ENCODE assay signal across 9 mouse cellular contexts in the genomic region with DNA sequence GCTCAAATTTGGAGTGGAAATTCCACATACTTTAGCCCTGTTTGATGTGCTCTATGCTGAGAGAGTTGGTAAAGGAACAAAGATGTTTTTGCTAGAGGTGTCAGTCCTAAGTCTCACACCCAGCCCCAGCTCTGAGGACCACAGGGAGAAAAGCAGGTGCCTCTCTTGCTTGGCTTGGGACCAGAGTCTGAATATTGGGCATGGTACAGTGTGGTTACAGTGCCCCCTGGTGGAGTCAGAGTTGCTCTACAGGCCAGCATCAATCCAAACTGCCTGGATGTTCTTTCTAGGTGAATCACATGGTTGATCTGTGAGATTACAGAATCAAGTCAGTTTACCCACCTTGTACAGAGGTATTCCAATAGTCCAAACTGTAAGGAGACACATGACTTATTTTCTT. TPM values are rescaled to one million over a fixed set of nuclear protein-coding genes. Genes with fewer than 3 reads are reported as not detected.
A peak's percentile ranks its signal among the peaks of the same experiment; 100 is the strongest.
DNase-seq lines count a peak whose midpoint lies in the region; ATAC-seq and TF ChIP-seq lines count a peak whose summit lies in the region.
"Had no signal": no experiment of that assay in that cellular context is flagged by ENCODE, and none has a peak within 500 bp of the region (broad histone marks: within the 10 kb centered on the region; RNA-seq: fewer than 3 reads in every experiment).

No protein-coding gene starts in this region.

- peak; percentile 65 for DNase-seq in ES-E14 (ENCODE audit: low read depth, low spot score)
- peak; percentile 88 for DNase-seq in brain, adult 2 months (ENCODE audit: low read depth, low spot score)
- DNase-seq in heart, postnatal 10 days: peak; percentile 81 to 89
- peak; percentile 78 for DNase-seq in layer of hippocampus, adult 9-10 months (ENCODE audit: low spot score)
- peak; percentile 81 for DNase-seq in lung, postnatal 10 days
- peak; percentile 79 for DNase-seq in right cerebral cortex, adult 18-20 months
- DNase-seq in urinary bladder, postnatal 14 days (ENCODE audit: low spot score): peak; percentile 74

- intact Hi-C loops in heart, postnatal 10 days (cut with DNase I): loop anchor here (1.0 kb wide), 3 partner anchors 31 to 306 kb away; a partner anchor contains a TSS

- ATAC-seq in erythroblast, adult 5-6 weeks (replicated peaks; ENCODE audit: low FRiP score, poor library complexity, severe bottlenecking): peak; percentile 92

- H3K27ac ChIP-seq in ES-E14 (ENCODE audit: insufficient read depth, low read depth, low read length, poor library complexity, severe bottlenecking): no peak overlapping the region
- H3K27ac ChIP-seq: liver, embryonic 15.5 days had no signal

- H3K9me3 ChIP-seq in ES-E14 (ENCODE audit: control insufficient read depth, insufficient read depth, low read depth, low read length): no peaks in the 10 kb centered on the region
- H3K9me3 ChIP-seq: liver, embryonic 15.5 days had no signal

- in situ Hi-C loops in ES-E14 (cut with MboI; ENCODE audit: low sequenced_read_pairs in 2 of 2, unreplicated experiment in 2 of 2): no loop called here

- no peak overlapping the region for H3K9ac ChIP-seq in ES-E14 (ENCODE audit: insufficient read depth, low read depth, low read length, poor library complexity, severe bottlenecking)
- H3K9ac ChIP-seq: liver, embryonic 15.5 days had no signal

- no peaks in the 10 kb centered on the region for H3K4me1 ChIP-seq in ES-E14 (ENCODE audit: control insufficient read depth in 2 of 2, insufficient read depth in 2 of 2, low read length in 2 of 2, poor library complexity in 1 of 2)

- peaks cover 12% of the 10 kb centered on the region; the same call in 1 of the 2 replicates for H3K36me3 ChIP-seq in ES-E14 (ENCODE audit: control insufficient read depth, insufficient read depth, low read length, poor library complexity, severe bottlenecking)

- H3K4me3 ChIP-seq in ES-E14 (ENCODE audit: insufficient read depth in 1 of 2, low read depth in 1 of 2, low read length in 2 of 2, poor library complexity in 1 of 2, severe bottlenecking in 1 of 2): no peak overlapping the region
- H3K4me3 ChIP-seq: liver, embryonic 15.5 days had no signal

TF ChIP-seq in ES-E14, 5 proteins besides CTCF, POLR2A, EP300 and RAD21:
- no peak for TF ChIP-seq HCFC1 (IDR thresholded peaks at IDR 0.05; ENCODE audit: borderline replicate concordance, insufficient read depth, low read length)
- no peak for TF ChIP-seq CHD2 (IDR thresholded peaks at IDR 0.05; ENCODE audit: low read depth, low read length)
- peak; percentile 89 for TF ChIP-seq ZC3H11A (IDR thresholded peaks at IDR 0.05; ENCODE audit: borderline replicate concordance, low read depth, low read length)
- no peak for TF ChIP-seq MAFK (IDR thresholded peaks at IDR 0.05; ENCODE audit: insufficient read depth, low read depth, low read length)

RNA-seq across cellular contexts. Expression of a gene that starts 10.8 kb away (rescaled TPM):
- 31.5 and 41.5 TPM in 2 replicates for total RNA-seq in ES-E14 (2012; rRNA removed)
- total RNA-seq in erythroblast, adult 5-6 weeks (2015; ENCODE audit: low replicate concordance): 0.77 and 1.3 TPM in 2 replicates
- 1.9 and 6.6 TPM in 2 replicates for total RNA-seq in erythroblast, adult 5-6 weeks (2017; ENCODE audit: low replicate concordance)
- total RNA-seq in heart, postnatal 10 days (2021): 10 to 100 TPM in 1 of 2 experiments, 1 to 10 TPM in 1; 9.5 to 10.5 TPM

RNA-seq across cellular contexts. Expression of a gene that starts 16.7 kb away (rescaled TPM):
- total RNA-seq in ES-E14 (2012; rRNA removed): not detected in 2 replicates
- total RNA-seq in erythroblast, adult 5-6 weeks (2015; ENCODE audit: low replicate concordance): not detected in 2 replicates
- total RNA-seq in erythroblast, adult 5-6 weeks (2017; ENCODE audit: low replicate concordance): not detected in 2 replicates
- not detected for total RNA-seq in heart, postnatal 10 days (2021)

RNA-seq across cellular contexts. Expression of a gene that starts 31.3 kb away (rescaled TPM):
- total RNA-seq in ES-E14 (2012; rRNA removed): 16.8 and 17.4 TPM in 2 replicates
- total RNA-seq in erythroblast, adult 5-6 weeks (2015; ENCODE audit: low replicate concordance): 3.7 and 6.3 TPM in 2 replicates
- 5.9 and 8.9 TPM in 2 replicates for total RNA-seq in erythroblast, adult 5-6 weeks (2017; ENCODE audit: low replicate concordance)
- total RNA-seq in heart, postnatal 10 days (2021): 1 to 10 TPM; 8.4 to 8.5 TPM

RNA-seq across cellular contexts. Expression of a gene that starts 36.2 kb away (rescaled TPM):
- 17.2 and 19.6 TPM in 2 replicates for total RNA-seq in ES-E14 (2012; rRNA removed)
- 52.2 and 56.7 TPM in 2 replicates for total RNA-seq in erythroblast, adult 5-6 weeks (2015; ENCODE audit: low replicate concordance)
- 24.5 and 32.7 TPM in 2 replicates for total RNA-seq in erythroblast, adult 5-6 weeks (2017; ENCODE audit: low replicate concordance)
- 10 to 100 TPM; 26.5 to 27.3 TPM for total RNA-seq in heart, postnatal 10 days (2021)

RNA-seq across cellular contexts. Expression of a gene that starts 43.3 kb away (rescaled TPM):
- total RNA-seq in ES-E14 (2012; rRNA removed): 1.0 and 1.5 TPM in 2 replicates
- total RNA-seq in erythroblast, adult 5-6 weeks (2015; ENCODE audit: low replicate concordance): not detected in 2 replicates
- total RNA-seq in erythroblast, adult 5-6 weeks (2017; ENCODE audit: low replicate concordance): not detected in 2 replicates
- total RNA-seq in heart, postnatal 10 days (2021): not detected
